Comparison of ENCODE assay signal across 10 mouse cellular contexts in the genomic region with DNA sequence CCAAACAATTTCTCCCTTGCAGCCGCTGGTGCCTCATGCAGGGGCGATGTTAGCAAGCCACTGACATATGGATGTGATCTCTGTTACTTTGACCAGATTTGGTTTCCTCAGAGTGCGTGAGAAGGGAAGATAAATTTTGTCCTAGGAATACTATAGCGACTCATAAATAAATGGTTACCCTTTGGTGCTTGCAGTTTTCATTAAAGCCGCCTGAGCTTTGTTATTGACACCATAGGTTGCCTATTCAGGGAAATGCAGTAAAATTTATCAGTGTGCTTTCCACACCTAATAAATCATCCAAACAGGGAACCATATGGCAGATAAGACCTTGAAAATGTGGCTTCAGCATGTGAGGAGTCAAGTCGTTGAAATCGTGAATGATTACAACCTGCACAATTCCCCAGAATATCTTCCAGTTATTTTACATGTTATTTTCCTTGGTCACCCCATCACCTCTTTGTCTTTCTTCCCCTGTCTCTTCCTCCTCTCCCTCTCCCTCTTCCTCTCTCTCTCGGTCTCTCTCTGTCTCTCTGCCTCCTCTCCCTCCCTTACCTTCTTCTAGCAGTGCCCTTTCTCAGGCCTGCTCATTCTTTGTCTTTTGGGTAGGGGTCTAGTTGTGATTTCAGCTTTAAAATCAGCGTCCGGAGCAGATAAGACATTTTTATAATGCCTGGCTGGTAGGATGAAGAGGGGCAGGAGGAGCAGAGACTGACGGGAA.
DNase-seq lines count a peak whose midpoint lies in the region; ATAC-seq and TF ChIP-seq lines count a peak whose summit lies in the region.
"Had no signal": no experiment of that assay in that cellular context is flagged by ENCODE, and none has a peak within 500 bp of the region (broad histone marks: within the 10 kb centered on the region; RNA-seq: fewer than 3 reads in every experiment).

No protein-coding gene starts in this region.

- 13% methylated on average over 11 of the region's 11 CpGs for WGBS in kidney, postnatal 0 days
- WGBS in limb, embryonic 12.5 days = 12% methylated on average over 11 of the region's 11 CpGs

- H3K4me2 ChIP-seq in kidney, postnatal 0 days (ENCODE audit: low read length) = peak overlapping the region; percentile 38
- peak overlapping the region; percentile 44 for H3K4me2 ChIP-seq in limb, embryonic 12.5 days

- no peaks in the 10 kb centered on the region for H3K9me3 ChIP-seq in kidney, postnatal 0 days (replicated peaks; ENCODE audit: low read length)
- H3K9me3 ChIP-seq in limb, embryonic 12.5 days = no peaks in the 10 kb centered on the region

- no peaks in the 10 kb centered on the region for H3K27me3 ChIP-seq in kidney, postnatal 0 days (ENCODE audit: insufficient read depth, low read length)
- H3K27me3 ChIP-seq in limb, embryonic 12.5 days = peaks cover 47% of the 10 kb centered on the region

- H3K4me1 ChIP-seq in kidney, postnatal 0 days (replicated peaks; ENCODE audit: insufficient read depth, low read length) = peaks cover 17% of the 10 kb centered on the region
- H3K4me1 ChIP-seq in embryonic fibroblast, embryonic 13.5 days (ENCODE audit: control insufficient read depth, insufficient read depth, low read length) = peaks cover 6% of the 10 kb centered on the region
- H3K4me1 ChIP-seq in limb, embryonic 12.5 days (replicated peaks) = peaks cover 35% of the 10 kb centered on the region

- H3K27ac ChIP-seq in kidney, postnatal 0 days = no peak overlapping the region
- peak overlapping the region; percentile 58; the same call in 1 of the 2 replicates for H3K27ac ChIP-seq in embryonic fibroblast, embryonic 13.5 days (ENCODE audit: insufficient read depth, low read length)
- H3K27ac ChIP-seq in limb, embryonic 12.5 days = no peak overlapping the region

- TF ChIP-seq POLR2A in embryonic fibroblast, embryonic 13.5 days (IDR thresholded peaks at IDR 0.05; ENCODE audit: low read depth, low read length) = no peak

- no peak overlapping the region for H3K4me3 ChIP-seq in kidney, postnatal 0 days (replicated peaks; ENCODE audit: low read depth, low read length)
- H3K4me3 ChIP-seq in embryonic fibroblast, embryonic 13.5 days (ENCODE audit: insufficient read depth, low read length) = no peak overlapping the region
- no peak overlapping the region for H3K4me3 ChIP-seq in limb, embryonic 12.5 days (replicated peaks)
- H3K4me3 ChIP-seq: myocyte had no signal

- DNase-seq in kidney, postnatal 0 days (ENCODE audit: low spot score) = peak; percentile 60
- no peak for DNase-seq in kidney, adult 18-20 months
- DNase-seq in embryo, embryonic 10.5 days (ENCODE audit: low spot score) = peak; percentile 81
- no peak for DNase-seq in adipocyte (ENCODE audit: low spot score)
- no peak for DNase-seq in natural killer cell, adult 2 months (ENCODE audit: low spot score in 2 of 2)
- DNase-seq: cerebellum, adult 9-11 months; kidney, postnatal 14 days had no signal

- no peak for TF ChIP-seq CTCF in kidney, postnatal 0 days (IDR thresholded peaks at IDR 0.05; ENCODE audit: low read depth)
- TF ChIP-seq CTCF in embryonic fibroblast, embryonic 13.5 days (IDR thresholded peaks at IDR 0.05; ENCODE audit: borderline replicate concordance, insufficient read depth, low read length) = no peak

- H3K9ac ChIP-seq in kidney, postnatal 0 days (ENCODE audit: low read depth, low read length) = no peak overlapping the region
- no peak overlapping the region for H3K9ac ChIP-seq in limb, embryonic 12.5 days (replicated peaks)

- no peak for ATAC-seq in kidney, postnatal 0 days (replicated peaks; ENCODE audit: low FRiP score, low read depth)
- no peak for ATAC-seq in limb, embryonic 12.5 days (ENCODE audit: insufficient number of reproducible peaks, insufficient read depth, low FRiP score, low TSS enrichment, low read depth)

- no peaks in the 10 kb centered on the region for H3K36me3 ChIP-seq in kidney, postnatal 0 days (ENCODE audit: insufficient read depth, low read length)
- H3K36me3 ChIP-seq in limb, embryonic 12.5 days = no peaks in the 10 kb centered on the region

Comparison
In these comparisons a context has a peak if more than half of its experiments do, and no peak if none do; other contexts are left out.
1. DNase-seq: peak in kidney, postnatal 0 days (single experiment) and embryo, embryonic 10.5 days (single experiment); none in kidney, adult 18-20 months (single experiment), adipocyte (single experiment) and natural killer cell, adult 2 months (0 of 2).